Mouse (Mus musculus) intestine, embryonic 15.5 days (tissue): ENCODE results near the gene Gstt2. TPM values are rescaled to one million over a fixed set of nuclear protein-coding genes. Genes with fewer than 3 reads are reported as not detected.
"Not testable (repeated sequence)": the region's sequence is repeated elsewhere in the genome, so short reads cannot be mapped to it uniquely, and the experiment has no call there.

ENCODE experiments used
- ATAC-seq: fragments of 200-750 bp; cut with Nextera tagmentation; 2 replicates; pipeline ENCODE4 v1.8.0; 2017; ENCODE audit warnings: moderate TSS enrichment, moderate library complexity
- H3K27ac ChIP-seq: fragments of 300-500 bp; sonication (generic); 2 replicates; pipeline ENCODE4 v1.5.1; 2015; ENCODE audit warnings: mild to moderate bottlenecking, inconsistent platforms
- H3K27me3 ChIP-seq: fragments of 300-500 bp; sonication (generic); replicated peaks from 2 replicates; pipeline ENCODE4 v1.6.1; 2015; ENCODE audit warnings: inconsistent platforms
- H3K36me3 ChIP-seq: fragments of 300-500 bp; sonication (generic); 2 replicates; pipeline ENCODE4 v1.6.1; 2015; ENCODE audit warnings: inconsistent platforms
- H3K4me1 ChIP-seq: fragments of 300-500 bp; sonication (generic); replicated peaks from 2 replicates; pipeline ENCODE4 v1.6.1; 2015; ENCODE audit warnings: inconsistent platforms
- H3K4me2 ChIP-seq: fragments of 300-500 bp; sonication (generic); replicated peaks from 2 replicates; pipeline ENCODE4 v1.6.1; 2015; ENCODE audit warnings: mild to moderate bottlenecking, inconsistent platforms
- H3K4me3 ChIP-seq: fragments of 300-500 bp; sonication (generic); replicated peaks from 2 replicates; pipeline ENCODE4 v1.5.1; 2015; ENCODE audit warnings: inconsistent platforms
- H3K9ac ChIP-seq: fragments of 300-500 bp; sonication (generic); 2 replicates; pipeline ENCODE4 v1.6.1; 2015; ENCODE audit warnings: inconsistent platforms
- H3K9me3 ChIP-seq: fragments of 300-500 bp; sonication (generic); 2 replicates; pipeline ENCODE4 v1.6.1; 2016; ENCODE audit warnings: inconsistent platforms
- WGBS: fragments of 180-500 bp; shearing (Covaris S2); methylation state at CpG from one replicate; pipeline ENCODE4 v1.1.7; 2015; 5-methylcytosine and 5-hydroxymethylcytosine counted together
- polyA plus RNA-seq: library from polyadenylated mRNA; unstranded; fragments of >200 nt; fragmentation: Nextera tagmentation; extraction: Ambion mirVana; gene quantifications from 2 replicates; pipeline ENCODE4 v1.2.1, GENCODE M21; 2015

Gene Gstt2
- polyA plus RNA-seq, 1 experiment from 2014 or later: 57.5 TPM

GRCm38 (mm10) chr10:75853452-75853851, 16.2 kb upstream of the Gstt2 start:
- peaks cover 24% of the 10 kb centered on the region for H3K4me1 ChIP-seq
- no peak overlapping the region for H3K4me2 ChIP-seq
- no peak overlapping the region for H3K4me3 ChIP-seq
- ATAC-seq: peak; percentile 46; the same call in 1 of the 2 replicates
- 28% methylated on average over 10 of the region's 10 CpGs for WGBS
- H3K27ac ChIP-seq: no peak overlapping the region
- H3K27me3 ChIP-seq: no peaks in the 10 kb centered on the region
- H3K9me3 ChIP-seq: no peaks in the 10 kb centered on the region
- no peak overlapping the region for H3K9ac ChIP-seq
- H3K36me3 ChIP-seq: peaks cover 8% of the 10 kb centered on the region

GRCm38 (mm10) chr10:75852539-75853125, 15.4 kb upstream of the Gstt2 start:
- Histone ChIP-seq H3K4me2 (no peak overlapping the region), H3K27me3 (no peaks in the 10 kb centered on the region), H3K27ac (peak overlapping the region; percentile 51), H3K4me1 (peaks cover 18% of the 10 kb centered on the region), H3K4me3 (no peak overlapping the region), H3K36me3 (peaks cover 5% of the 10 kb centered on the region; the same call in 1 of the 2 replicates), H3K9me3 (no peaks in the 10 kb centered on the region), H3K9ac (no peak overlapping the region)
- 72% methylated on average over 12 of the region's 12 CpGs for WGBS
- peak; percentile 84 for ATAC-seq

GRCm38 (mm10) chr10:75851681-75852080, 14.5 kb upstream of the Gstt2 start:
- WGBS: 41% methylated on average over 3 of the region's 3 CpGs
- Histone ChIP-seq H3K4me3 (no peak overlapping the region), H3K36me3 (0 out of 2 replicates have a peak, but pooled peaks cover 3% of the 10 kb centered on the region), H3K4me2 (no peak overlapping the region), H3K27ac (peak overlapping the region; percentile 51), H3K9ac (no peak overlapping the region), H3K27me3 (no peaks in the 10 kb centered on the region), H3K9me3 (no peaks in the 10 kb centered on the region), H3K4me1 (peaks cover 18% of the 10 kb centered on the region)
- no peak for ATAC-seq

- no peak overlapping the region for H3K9ac ChIP-seq
- no peak overlapping the region for H3K4me2 ChIP-seq
- 15% methylated on average over 6 of the region's 6 CpGs for WGBS
- no peak for ATAC-seq
- H3K27ac ChIP-seq: no peak overlapping the region
- no peaks in the 10 kb centered on the region for H3K27me3 ChIP-seq
- no peaks in the 10 kb centered on the region for H3K36me3 ChIP-seq
- H3K4me3 ChIP-seq: no peak overlapping the region
- peaks cover 18% of the 10 kb centered on the region for H3K4me1 ChIP-seq
- no peaks in the 10 kb centered on the region for H3K9me3 ChIP-seq
Observed at GRCm38 (mm10) chr10:75851076-75851475, 13.9 kb upstream of the Gstt2 start.

- H3K27ac ChIP-seq: no peak overlapping the region
- 30% methylated on average over 3 of the region's 3 CpGs for WGBS
- H3K4me3 ChIP-seq: no peak overlapping the region
- H3K9ac ChIP-seq: no peak overlapping the region
- H3K9me3 ChIP-seq: no peaks in the 10 kb centered on the region
- no peaks in the 10 kb centered on the region for H3K36me3 ChIP-seq
- no peak overlapping the region for H3K4me2 ChIP-seq
- no peak for ATAC-seq
- H3K27me3 ChIP-seq: no peaks in the 10 kb centered on the region
- H3K4me1 ChIP-seq: peaks cover 18% of the 10 kb centered on the region
Observed at GRCm38 (mm10) chr10:75848382-75848781, 11.2 kb upstream of the Gstt2 start.

GRCm38 (mm10) chr10:75845306-75845930, 8.2 kb upstream of the Gstt2 start:
- WGBS: 71% methylated on average over 6 of the region's 6 CpGs
- no peak overlapping the region for H3K4me2 ChIP-seq
- H3K27ac ChIP-seq: no peak overlapping the region
- no peaks in the 10 kb centered on the region; the same call in 1 of the 2 replicates for H3K27me3 ChIP-seq
- peak; percentile 55; the same call in 1 of the 2 replicates for ATAC-seq
- no peak overlapping the region for H3K9ac ChIP-seq
- no peaks in the 10 kb centered on the region for H3K4me1 ChIP-seq
- no peaks in the 10 kb centered on the region for H3K36me3 ChIP-seq
- H3K9me3 ChIP-seq: no peaks in the 10 kb centered on the region
- no peak overlapping the region for H3K4me3 ChIP-seq

- H3K9me3 ChIP-seq: no peaks in the 10 kb centered on the region
- ATAC-seq: no peak
- H3K27ac ChIP-seq: no peak overlapping the region
- H3K4me1 ChIP-seq: no peaks in the 10 kb centered on the region
- H3K4me2 ChIP-seq: no peak overlapping the region
- H3K27me3 ChIP-seq: no peaks in the 10 kb centered on the region; the same call in 1 of the 2 replicates
- no peak overlapping the region for H3K4me3 ChIP-seq
- H3K9ac ChIP-seq: no peak overlapping the region
- WGBS: 64% methylated on average over 1 of the region's 1 CpGs
- H3K36me3 ChIP-seq: no peaks in the 10 kb centered on the region
Observed at GRCm38 (mm10) chr10:75844800-75845199, 7.6 kb upstream of the Gstt2 start.

GRCm38 (mm10) chr10:75843898-75844297, 6.7 kb upstream of the Gstt2 start:
- H3K36me3 ChIP-seq, H3K9ac ChIP-seq, H3K4me1 ChIP-seq, H3K9me3 ChIP-seq, ATAC-seq, H3K4me3 ChIP-seq, H3K4me2 ChIP-seq, H3K27ac ChIP-seq, H3K27me3 ChIP-seq: not testable (repeated sequence)
- 80% methylated on average over 6 of the region's 6 CpGs for WGBS

GRCm38 (mm10) chr10:75839092-75839491, 1.9 kb upstream of the Gstt2 start:
- 85% methylated on average over 10 of the region's 10 CpGs for WGBS
- 0 out of 2 replicates have a peak, but pooled peaks cover 19% of the 10 kb centered on the region for H3K4me1 ChIP-seq
- no peak for ATAC-seq
- no peaks in the 10 kb centered on the region; the same call in 1 of the 2 replicates for H3K27me3 ChIP-seq
- H3K36me3 ChIP-seq: no peaks in the 10 kb centered on the region
- H3K4me2 ChIP-seq: no peak overlapping the region
- H3K9ac ChIP-seq: no peak overlapping the region
- no peaks in the 10 kb centered on the region for H3K9me3 ChIP-seq
- H3K4me3 ChIP-seq: no peak overlapping the region
- no peak overlapping the region for H3K27ac ChIP-seq

GRCm38 (mm10) chr10:75835761-75836531, 1.3 kb downstream of the Gstt2 start:
- H3K27ac ChIP-seq: peak overlapping the region; percentile 56
- H3K36me3 ChIP-seq: no peaks in the 10 kb centered on the region
- no peaks in the 10 kb centered on the region for H3K27me3 ChIP-seq
- H3K9me3 ChIP-seq: no peaks in the 10 kb centered on the region
- peak overlapping the region; percentile 49 for H3K4me3 ChIP-seq
- H3K4me2 ChIP-seq: peak overlapping the region; percentile 86
- peaks cover 24% of the 10 kb centered on the region; the same call in 1 of the 2 replicates for H3K4me1 ChIP-seq
- 13% methylated on average over 9 of the region's 10 CpGs for WGBS
- ATAC-seq: peak; percentile 27
- no peak overlapping the region for H3K9ac ChIP-seq

GRCm38 (mm10) chr10:75835307-75835706, 1.9 kb downstream of the Gstt2 start:
- Histone ChIP-seq H3K9me3 (no peaks in the 10 kb centered on the region), H3K4me1 (peaks cover 24% of the 10 kb centered on the region; the same call in 1 of the 2 replicates), H3K4me2 (peak overlapping the region; percentile 86), H3K4me3 (peak overlapping the region; percentile 49), H3K36me3 (no peaks in the 10 kb centered on the region), H3K27me3 (no peaks in the 10 kb centered on the region), H3K9ac (no peak overlapping the region), H3K27ac (peak overlapping the region; percentile 28; the same call in 1 of the 2 replicates)
- peak; percentile 59 for ATAC-seq
- 1% methylated on average over 10 of the region's 10 CpGs for WGBS

GRCm38 (mm10) chr10:75834721-75835120, 2.5 kb downstream of the Gstt2 start:
- WGBS: 15% methylated on average over 9 of the region's 9 CpGs

More at GRCm38 (mm10) chr10:75834721-75835120, 2.5 kb downstream of the Gstt2 start:
- peak overlapping the region; percentile 86 for H3K4me2 ChIP-seq
- peak overlapping the region; percentile 53 for H3K9ac ChIP-seq
- no peak; the same call in 1 of the 2 replicates for ATAC-seq
- H3K27ac ChIP-seq: peak overlapping the region; percentile 74
- peaks cover 24% of the 10 kb centered on the region; the same call in 1 of the 2 replicates for H3K4me1 ChIP-seq
- no peaks in the 10 kb centered on the region for H3K9me3 ChIP-seq
- H3K36me3 ChIP-seq: no peaks in the 10 kb centered on the region
- H3K4me3 ChIP-seq: peak overlapping the region; percentile 49
- H3K27me3 ChIP-seq: no peaks in the 10 kb centered on the region
